Mouse (Mus musculus): ENCODE data around the gene Snrk.
"Not testable (repeated sequence)": the region's sequence is repeated elsewhere in the genome, so short reads cannot be mapped to it uniquely, and the experiment has no call there.

Snrk gene

GRCm38 (mm10) chr9:122145677-122146076 lies 28.6 kb downstream of the Snrk start:
- no peak for DNase-seq (ENCODE audit: low spot score)

GRCm38 (mm10) chr9:122146124-122146870 lies 29.2 kb downstream of the Snrk start:
- DNase-seq (ENCODE audit: low spot score): no peak

GRCm38 (mm10) chr9:122148356-122148755 lies 31.3 kb downstream of the Snrk start:
- no peak for DNase-seq (ENCODE audit: low spot score)

GRCm38 (mm10) chr9:122149997-122150826 lies 33.1 kb downstream of the Snrk start:
- DNase-seq (ENCODE audit: low spot score): no peak

- DNase-seq (ENCODE audit: low spot score): no peak
Measured at GRCm38 (mm10) chr9:122152063-122152462, 35.0 kb downstream of the Snrk start.

- DNase-seq (ENCODE audit: low spot score): no peak
Measured at GRCm38 (mm10) chr9:122152501-122152900, 35.4 kb downstream of the Snrk start.

- no peak for DNase-seq (ENCODE audit: low spot score)
Measured at GRCm38 (mm10) chr9:122153436-122153835, 36.4 kb downstream of the Snrk start.

GRCm38 (mm10) chr9:122155193-122155592 lies 38.1 kb downstream of the Snrk start:
- no peak for DNase-seq (ENCODE audit: low spot score)

- DNase-seq (ENCODE audit: low spot score): no peak
Measured at GRCm38 (mm10) chr9:122156389-122157078, 39.5 kb downstream of the Snrk start.

GRCm38 (mm10) chr9:122157079-122157441 lies 40.0 kb downstream of the Snrk start:
- no peak for DNase-seq (ENCODE audit: low spot score)

- DNase-seq (ENCODE audit: low spot score): no peak
Measured at GRCm38 (mm10) chr9:122164535-122164934, 47.5 kb downstream of the Snrk start.

GRCm38 (mm10) chr9:122167719-122168118 lies 50.7 kb downstream of the Snrk start:
- DNase-seq (ENCODE audit: low spot score): not testable (repeated sequence)

- no peak for DNase-seq (ENCODE audit: low spot score)
Measured at GRCm38 (mm10) chr9:122169901-122170300, 52.8 kb downstream of the Snrk start.

GRCm38 (mm10) chr9:122172612-122173186 lies 55.6 kb downstream of the Snrk start:
- no peak for DNase-seq (ENCODE audit: low spot score)

- no peak for DNase-seq (ENCODE audit: low spot score)
Measured at GRCm38 (mm10) chr9:122173405-122174233, 56.6 kb downstream of the Snrk start.

GRCm38 (mm10) chr9:122174723-122175122 lies 57.7 kb downstream of the Snrk start:
- no peak for DNase-seq (ENCODE audit: low spot score)

GRCm38 (mm10) chr9:122177256-122178220 lies 60.5 kb downstream of the Snrk start:
- no peak for DNase-seq (ENCODE audit: low spot score)

GRCm38 (mm10) chr9:122178427-122178826 lies 61.4 kb downstream of the Snrk start:
- DNase-seq (ENCODE audit: low spot score): no peak

- DNase-seq (ENCODE audit: low spot score): no peak
Measured at GRCm38 (mm10) chr9:122180105-122180504, 63.0 kb downstream of the Snrk start.

GRCm38 (mm10) chr9:122183074-122183473 lies 66.0 kb downstream of the Snrk start:
- no peak for DNase-seq (ENCODE audit: low spot score)

All from ovary, postnatal 14 days (tissue).